Mouse (Mus musculus) C2C12 (cell line): Measurements from ENCODE around the gene Rnf217.

Source experiments
- CTCF ChIP-seq: IDR thresholded peaks from one replicate; pipeline ENCODE4 v1.5.1; 2011; ENCODE audit not compliant: control insufficient read depth, insufficient read depth, insufficient read length
- FOSL1 ChIP-seq: IDR thresholded peaks from one replicate; pipeline ENCODE4 v1.8.0; 2011; ENCODE audit warnings: mild to moderate bottlenecking, low read length; ENCODE audit not compliant: poor library complexity, insufficient read depth, severe bottlenecking
- MAX ChIP-seq: IDR thresholded peaks from one replicate; pipeline ENCODE4 v1.6.1; 2011; ENCODE audit warnings: mild to moderate bottlenecking, control low read depth
- MYOD1 ChIP-seq: IDR thresholded peaks from one replicate; pipeline ENCODE4 v1.6.1; 2011; ENCODE audit warnings: low read depth; ENCODE audit not compliant: control insufficient read depth, insufficient read length
- MYOG ChIP-seq: IDR thresholded peaks from one replicate; pipeline ENCODE4 v1.6.1; 2011; ENCODE audit not compliant: control insufficient read depth, insufficient read length; ENCODE audit errors: extremely low read depth
- USF1 ChIP-seq: IDR thresholded peaks from one replicate; pipeline ENCODE4 v1.6.1; 2011; ENCODE audit warnings: low read depth, mild to moderate bottlenecking, control low read depth, moderate library complexity

DNA sequence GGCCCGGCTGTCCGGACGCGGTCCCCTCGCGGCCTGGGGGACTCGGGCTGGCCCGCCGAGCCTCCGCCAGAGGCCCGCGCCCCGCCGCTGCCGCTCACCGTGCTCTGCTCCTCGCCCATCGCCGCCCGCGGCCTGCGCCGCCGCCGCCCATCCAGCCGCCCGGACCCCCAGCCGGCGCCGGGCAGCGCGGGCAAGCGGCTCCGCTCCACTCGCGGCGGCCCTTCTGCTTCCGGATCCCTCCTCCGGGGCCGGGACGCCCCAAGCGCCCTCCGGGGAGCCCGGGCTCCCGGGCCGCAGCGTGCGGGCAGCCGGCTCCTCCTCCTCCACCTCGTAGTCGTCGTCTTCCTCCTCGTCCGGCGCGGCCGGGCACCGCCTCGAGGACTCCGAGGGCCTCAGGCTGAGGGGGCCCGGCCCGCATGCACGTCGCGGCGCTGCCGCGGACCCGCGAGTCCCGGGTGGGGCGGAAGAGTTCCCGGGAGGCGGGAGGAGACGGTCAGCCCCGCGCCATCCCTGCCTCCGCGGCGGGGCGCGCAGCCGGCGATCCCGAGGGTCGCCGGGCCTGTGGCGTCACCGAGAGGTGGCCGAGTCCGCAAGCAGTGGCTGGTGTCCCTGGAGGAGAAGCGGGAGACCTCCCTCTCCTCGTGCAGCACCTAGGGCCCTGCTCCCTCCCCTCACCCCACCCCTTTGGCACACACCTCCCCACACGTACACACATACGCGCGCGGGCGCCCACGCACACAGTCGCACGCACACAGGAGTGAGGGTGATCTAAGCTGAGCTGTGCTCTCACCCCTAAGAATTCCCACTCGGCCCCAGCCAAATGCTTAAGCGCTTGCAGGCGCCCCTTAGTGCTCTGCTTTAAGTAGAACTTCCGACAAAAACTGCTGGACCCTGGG, at the start of gene Rnf217:
- no peak for TF ChIP-seq CTCF
- no peak for TF ChIP-seq USF1
- no peak for TF ChIP-seq MYOG
- TF ChIP-seq MAX: no peak
- TF ChIP-seq MYOD1: no peak
- no peak for TF ChIP-seq FOSL1
